Comparison of ENCODE assay signal across 11 mouse cellular contexts in the genomic region with DNA sequence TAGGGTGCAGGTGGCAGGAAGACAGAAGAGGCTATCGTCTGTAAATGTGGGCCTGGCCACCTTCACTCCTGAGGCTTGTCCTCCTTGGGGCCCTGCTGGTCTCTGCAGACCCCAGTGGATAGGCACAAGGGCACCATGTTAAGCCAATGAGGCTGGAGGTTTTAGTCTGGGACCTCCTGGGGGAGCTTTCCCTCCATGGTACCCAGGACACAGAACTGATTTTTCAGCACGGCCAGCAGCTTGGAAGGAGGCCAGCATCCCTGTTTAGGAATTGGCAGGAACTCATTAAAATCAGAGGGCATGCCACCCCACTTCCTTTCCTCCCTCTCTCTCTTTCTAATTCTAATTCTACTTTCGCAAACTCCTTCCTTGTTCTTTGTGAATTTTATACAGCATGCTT. TPM values are rescaled to one million over a fixed set of nuclear protein-coding genes. Genes with fewer than 3 reads are reported as not detected.
A peak's percentile ranks its signal among the peaks of the same experiment; 100 is the strongest.
DNase-seq lines count a peak whose midpoint lies in the region; ATAC-seq and TF ChIP-seq lines count a peak whose summit lies in the region.
"Had no signal": no experiment of that assay in that cellular context is flagged by ENCODE, and none has a peak within 500 bp of the region (broad histone marks: within the 10 kb centered on the region; RNA-seq: fewer than 3 reads in every experiment).

No protein-coding gene starts in this region.

- DNase-seq in cerebellum, adult 9-10 months = peak; percentile 12
- DNase-seq in lung, embryonic 14.5 days = peak; percentile 62
- no peak for DNase-seq in lung, postnatal 25 days (ENCODE audit: low spot score)
- peak; percentile 55 to 66 for DNase-seq in cerebellum, postnatal 10 days
- no peak for DNase-seq in layer of hippocampus, adult 2 months (ENCODE audit: low spot score in 2 of 2)
- DNase-seq in thymus, adult 18-20 months = no peak
- no peak for DNase-seq in spleen, postnatal 36 days (ENCODE audit: low spot score in 2 of 2)
- DNase-seq: thymus, postnatal 36 days had no signal

- H3K9ac ChIP-seq in lung, embryonic 14.5 days = no peak overlapping the region

- H3K27ac ChIP-seq in lung, embryonic 14.5 days (ENCODE audit: low read depth) = no peak overlapping the region
- peak overlapping the region; percentile 71 for H3K27ac ChIP-seq in layer of hippocampus, adult 2 months

- H3K27me3 ChIP-seq in lung, embryonic 14.5 days (ENCODE audit: insufficient read depth, low read length) = no peaks in the 10 kb centered on the region

- H3K9me3 ChIP-seq in lung, embryonic 14.5 days (ENCODE audit: low read depth, low read length) = no peaks in the 10 kb centered on the region

- no peak for TF ChIP-seq CTCF in lung, embryonic 14.5 days (IDR thresholded peaks at IDR 0.05; ENCODE audit: low read depth)
- no peak for TF ChIP-seq CTCF in layer of hippocampus, adult 2 months (conservative IDR thresholded peaks at IDR 0.05)

- H3K36me3 ChIP-seq in lung, embryonic 14.5 days (ENCODE audit: insufficient read depth) = no peaks in the 10 kb centered on the region

- no peak for ATAC-seq in cerebellum, adult (ENCODE audit: insufficient number of reproducible peaks, low FRiP score, low TSS enrichment)
- no peak for ATAC-seq in lung, embryonic 14.5 days (ENCODE audit: insufficient read depth)
- ATAC-seq: CD4-positive, CD25-positive, alpha-beta regulatory T cell, adult 4 months had no signal

- no peaks in the 10 kb centered on the region for H3K4me1 ChIP-seq in lung, embryonic 14.5 days (ENCODE audit: insufficient read depth)

- 23% methylated on average over 3 of the region's 3 CpGs for whole genome bisulfite sequencing in lung, embryonic 14.5 days

- no peak overlapping the region for H3K4me2 ChIP-seq in lung, embryonic 14.5 days

- H3K4me3 ChIP-seq in lung, embryonic 14.5 days (ENCODE audit: low read depth, low read length) = no peak overlapping the region
- no peak overlapping the region for H3K4me3 ChIP-seq in layer of hippocampus, adult 2 months
- H3K4me3 ChIP-seq: erythroblast, embryonic 14.5 days had no signal

RNA-seq across cellular contexts. Expression of a gene that starts 19.1 kb away (rescaled TPM):
- 0.13 and 0.27 TPM in 2 replicates for polyA plus RNA-seq in lung, embryonic 14.5 days (2014; fragmentation: Nextera tagmentation; extraction: Ambion mirVana)
- total RNA-seq in layer of hippocampus, adult 2 months (2021) = 1 to 10 TPM; 1.8 to 2.1 TPM
- polyA plus RNA-seq: CD4-positive, CD25-positive, alpha-beta regulatory T cell, adult 4 months; erythroblast, embryonic 14.5 days had no signal

Comparison
In these comparisons a context has a peak if more than half of its experiments do, and no peak if none do; other contexts are left out.
1. DNase-seq: peak in cerebellum, adult 9-10 months (single experiment), lung, embryonic 14.5 days (single experiment) and cerebellum, postnatal 10 days (2 of 2); none in lung, postnatal 25 days (single experiment), layer of hippocampus, adult 2 months (0 of 2), thymus, adult 18-20 months (0 of 2) and spleen, postnatal 36 days (0 of 2).